Mouse (Mus musculus) olfactory bulb, adult 2 months (tissue): ENCODE measurements around the gene Tfe3.

ENCODE experiments used
- CTCF ChIP-seq: fragments of 200-500 bp; IDR thresholded peaks from 2 replicates; pipeline ENCODE4 v1.5.1; 2012; ENCODE audit warnings: low read depth, mild to moderate bottlenecking, low read length, moderate library complexity; ENCODE audit not compliant: insufficient read depth
- POLR2A ChIP-seq: fragments of 200-500 bp; IDR thresholded peaks from 2 replicates; pipeline ENCODE4 v1.6.1; 2012; ENCODE audit warnings: mild to moderate bottlenecking, low read depth, low read length, moderate library complexity; ENCODE audit not compliant: insufficient read depth

- TF ChIP-seq POLR2A = no peak
- no peak for TF ChIP-seq CTCF
Measured at GRCm38 (mm10) chrX:7762921-7763197, 499 bp downstream of the Tfe3 start.
